Mouse (Mus musculus) heart, adult 18-20 months (tissue): ENCODE results near the gene Itgae. TPM values are rescaled to one million over a fixed set of nuclear protein-coding genes. Genes with fewer than 3 reads are reported as not detected.

ENCODE experiments used
- DNase-seq, 2 experiments: peaks; one replicate each; pipeline ENCODE4 v3.0.0; 2021 to 2022; ENCODE audit warnings: mixed read lengths in 1 of 2
- total RNA-seq, 2 experiments: library from RNA; stranded (reverse); gene quantifications; 2 replicates each; pipeline ENCODE4 v1.2.3; 2021

The Itgae gene
- total RNA-seq, 2 experiments from 2014 or later, result 0.10 to 0.41 TPM

- DNase-seq, result peak in 1 of 2 experiments; percentile 11
These were observed 2.5 kb downstream of the Itgae start for GRCm38 (mm10) chr11:73092877-73093276.

- no peak for DNase-seq
These were observed 4.0 kb downstream of the Itgae start for GRCm38 (mm10) chr11:73094231-73094995.

GRCm38 (mm10) chr11:73098860-73099259, 8.5 kb downstream of the Itgae start:
- DNase-seq, result no peak

GRCm38 (mm10) chr11:73099976-73100750, 9.8 kb downstream of the Itgae start:
- DNase-seq, result no peak

GRCm38 (mm10) chr11:73101308-73101707, 10.9 kb downstream of the Itgae start:
- no peak for DNase-seq

- no peak for DNase-seq
These were observed 14.9 kb downstream of the Itgae start for GRCm38 (mm10) chr11:73105246-73105645.

GRCm38 (mm10) chr11:73107358-73107757, 17.0 kb downstream of the Itgae start:
- peak; percentile 19 to 50 for DNase-seq

- no peak for DNase-seq
These were observed 18.0 kb downstream of the Itgae start for GRCm38 (mm10) chr11:73108195-73108897.

- peak; percentile 18 to 21 for DNase-seq
These were observed 18.7 kb downstream of the Itgae start for GRCm38 (mm10) chr11:73108898-73109625.

GRCm38 (mm10) chr11:73109941-73110340, 19.6 kb downstream of the Itgae start:
- no peak for DNase-seq

- no peak for DNase-seq
These were observed 21.0 kb downstream of the Itgae start for GRCm38 (mm10) chr11:73111414-73111813.

GRCm38 (mm10) chr11:73126495-73126894, 36.1 kb downstream of the Itgae start:
- DNase-seq, result no peak

- DNase-seq, result no peak
These were observed 40.6 kb downstream of the Itgae start for GRCm38 (mm10) chr11:73131020-73131419.

- DNase-seq, result no peak
These were observed 42.6 kb downstream of the Itgae start for GRCm38 (mm10) chr11:73132999-73133398.

- no peak for DNase-seq
These were observed 43.8 kb downstream of the Itgae start for GRCm38 (mm10) chr11:73134222-73134621.

- DNase-seq, result no peak
These were observed 46.2 kb downstream of the Itgae start for GRCm38 (mm10) chr11:73136587-73136986.

- peak in 1 of 2 experiments; percentile 17 for DNase-seq
These were observed 46.7 kb downstream of the Itgae start for GRCm38 (mm10) chr11:73137116-73137515.

- DNase-seq, result peak; percentile 92 to 95
These were observed 47.5 kb downstream of the Itgae start, which contains the start of gene Haspin for GRCm38 (mm10) chr11:73137591-73138501. TSS of gene Haspin (minus strand) at chr11:73138294.

- peak in 1 of 2 experiments; percentile 11 for DNase-seq
These were observed 53.9 kb downstream of the Itgae start for GRCm38 (mm10) chr11:73144261-73144681.
